Mouse (Mus musculus): ENCODE results near the gene Ly6f.

GRCm38 (mm10) chr15:75318584-75318983 lies 50.4 kb downstream of the Ly6f start:
- TF ChIP-seq CTCF (conservative IDR thresholded peaks at IDR 0.05; ENCODE audit: low read length) = no peak
- TF ChIP-seq POU5F1 (IDR thresholded peaks at IDR 0.05; ENCODE audit: borderline replicate concordance, low read length) = no peak

Measured in E14TG2a.4 (cell line).